Mouse (Mus musculus) gastrocnemius, postnatal 14 days (tissue): ENCODE measurements around the gene Sema4c. TPM values are rescaled to one million over a fixed set of nuclear protein-coding genes. Genes with fewer than 3 reads are reported as not detected.
"Not testable (repeated sequence)": the region's sequence is repeated elsewhere in the genome, so short reads cannot be mapped to it uniquely, and the experiment has no call there.

Source experiments
- DNase-seq: peaks from one replicate; pipeline ENCODE4 v3.0.0; 2021; ENCODE audit warnings: mixed read lengths
- intact Hi-C: fragments of 180-260 bp; cut with DNase I; formaldehyde crosslinking; loops from one replicate; pipeline ENCODE4 v1.15.1; 2025; ENCODE audit warnings: low total_unique reads
- total RNA-seq, 2 experiments: library from RNA; stranded (reverse); gene quantifications; 2 replicates each; pipeline ENCODE4 v1.2.3; 2021

The Sema4c gene
- total RNA-seq, 2 experiments from 2014 or later, result 12.1 to 13.1 TPM

GRCm38 (mm10) chr1:36541844-36542243, 16.3 kb downstream of the Sema4c start:
- intact Hi-C loops, result no loop called here
- DNase-seq, result no peak

- intact Hi-C loops, result no loop called here
- DNase-seq, result no peak
These were observed 17.3 kb downstream of the Sema4c start for GRCm38 (mm10) chr1:36540807-36541206.

DNA sequence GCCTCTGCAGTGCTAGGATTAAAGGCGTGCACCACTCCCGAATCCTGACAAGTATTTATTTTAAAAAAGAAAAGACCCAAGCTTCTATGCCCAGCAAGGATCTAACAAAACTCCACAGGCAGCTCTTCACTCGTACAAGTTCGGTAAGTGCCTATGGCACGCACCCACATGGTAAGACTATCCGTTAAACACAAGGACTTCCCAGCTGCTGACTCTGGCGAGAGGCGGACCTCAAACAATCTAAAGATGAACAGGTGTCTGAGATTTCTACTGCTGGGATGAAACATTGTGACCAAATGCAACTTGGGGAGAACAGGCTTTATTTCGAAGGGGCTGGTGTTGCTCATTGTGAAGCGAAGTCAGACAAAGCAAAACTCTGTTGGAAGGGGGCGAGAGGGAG, 18.0 kb downstream of the Sema4c start:
- intact Hi-C loops, result no loop called here
- no peak for DNase-seq

- DNase-seq, result peak; percentile 85
- intact Hi-C loops, result no loop called here
These were observed 19.0 kb downstream of the Sema4c start, which contains the start of gene Gm42417 for GRCm38 (mm10) chr1:36539186-36539585. Gene Gm42417, minus strand, starts transcription at chr1:36539429.

- no peak for DNase-seq
- intact Hi-C loops, result no loop called here
These were observed 19.4 kb downstream of the Sema4c start for GRCm38 (mm10) chr1:36538727-36539126.

DNA sequence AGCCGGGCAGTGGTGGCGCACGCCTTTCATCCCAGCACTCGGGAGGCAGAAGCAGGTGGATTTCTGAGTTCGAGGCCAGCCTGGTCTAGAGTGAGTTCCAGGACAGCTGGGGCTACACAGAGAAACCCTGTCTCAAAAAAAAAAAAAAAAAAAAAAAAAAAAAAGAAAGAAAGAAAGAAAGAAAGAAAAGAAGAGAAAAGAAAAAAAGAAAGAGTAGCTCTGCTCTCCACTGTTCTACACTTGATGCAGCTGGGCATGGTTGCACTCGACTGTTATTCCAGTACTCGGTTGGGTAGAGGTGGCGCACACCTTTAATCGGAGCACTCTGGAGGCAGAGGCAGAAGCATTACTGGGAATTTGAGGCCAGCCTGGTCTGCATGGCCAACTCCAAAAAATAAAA, 21.4 kb downstream of the Sema4c start, which contains the start of gene Ankrd23:
TSS of gene Ankrd23 (minus strand) at position 101 of the 400 bp plus-strand sequence.
- DNase-seq, intact Hi-C loops: not testable (repeated sequence)

GRCm38 (mm10) chr1:36536397-36536728, 21.8 kb downstream of the Sema4c start:
- intact Hi-C loops, result no loop called here
- no peak for DNase-seq

DNA sequence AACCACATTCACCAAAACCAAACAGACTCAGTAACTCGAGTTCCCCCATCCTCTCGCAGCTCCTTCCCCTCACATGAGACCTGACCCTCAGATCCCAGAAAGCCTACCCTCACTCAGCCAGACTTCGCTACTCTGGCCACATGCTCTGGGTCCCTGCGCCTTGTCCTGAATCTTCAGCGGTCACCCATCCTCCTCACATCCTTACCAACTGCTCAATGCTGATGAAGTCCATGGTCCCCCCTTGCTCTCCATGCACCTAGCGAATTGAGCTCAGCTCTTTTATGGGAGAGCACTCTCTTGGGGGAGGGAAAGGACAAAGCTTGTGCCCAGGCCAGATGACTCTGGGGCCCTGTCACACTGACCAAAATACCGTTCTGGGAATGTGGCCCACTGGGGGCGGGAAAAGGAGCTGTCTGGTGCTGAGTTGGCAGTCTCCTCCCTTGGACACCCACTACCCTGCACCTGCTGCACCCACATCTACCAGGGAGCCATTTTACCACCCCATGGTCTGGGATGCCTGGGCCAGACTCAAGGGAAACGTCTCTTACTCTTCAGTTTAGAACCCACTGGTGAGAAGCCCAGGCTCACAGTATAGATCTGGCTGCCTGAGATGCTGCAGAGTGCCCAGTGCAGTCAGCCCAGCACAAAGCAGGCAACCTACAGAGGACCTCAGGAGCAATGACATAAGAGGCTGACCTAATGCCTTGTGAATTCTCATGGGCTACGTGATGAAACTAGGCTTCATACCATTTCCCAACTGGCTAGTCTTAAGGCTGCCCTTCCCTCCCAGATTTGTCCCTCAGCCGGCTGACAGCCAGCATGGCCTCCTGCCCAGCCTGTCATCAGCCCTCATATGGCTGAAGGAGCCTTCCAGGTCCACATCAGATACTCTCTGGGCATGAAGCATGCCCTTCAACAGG, 22.4 kb downstream of the Sema4c start:
- DNase-seq, result peak; percentile 83
- intact Hi-C loops, result no loop called here

GRCm38 (mm10) chr1:36534595-36535058, 23.5 kb downstream of the Sema4c start:
- no peak for DNase-seq
- intact Hi-C loops, result no loop called here

DNA sequence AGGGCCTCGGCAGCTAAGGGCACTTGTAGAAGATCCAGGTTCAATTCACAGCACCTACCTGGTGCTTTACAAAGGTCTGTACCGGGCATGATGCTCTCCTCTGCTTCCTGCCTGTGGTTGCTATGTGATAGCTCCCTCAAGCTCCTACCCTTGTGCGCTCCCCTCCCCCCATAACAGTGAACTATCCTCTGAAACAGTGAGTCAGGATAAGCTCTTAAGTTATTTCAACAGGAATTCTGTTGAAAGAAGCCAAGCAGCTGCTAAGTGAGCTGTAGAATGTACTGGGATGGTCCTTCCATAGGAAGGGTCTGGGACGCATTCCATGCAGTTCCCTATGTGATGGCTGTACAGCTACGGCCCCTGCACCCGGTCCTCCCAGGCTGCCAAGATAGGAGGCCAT, 24.6 kb downstream of the Sema4c start:
- intact Hi-C loops, result no loop called here
- no peak for DNase-seq

DNA sequence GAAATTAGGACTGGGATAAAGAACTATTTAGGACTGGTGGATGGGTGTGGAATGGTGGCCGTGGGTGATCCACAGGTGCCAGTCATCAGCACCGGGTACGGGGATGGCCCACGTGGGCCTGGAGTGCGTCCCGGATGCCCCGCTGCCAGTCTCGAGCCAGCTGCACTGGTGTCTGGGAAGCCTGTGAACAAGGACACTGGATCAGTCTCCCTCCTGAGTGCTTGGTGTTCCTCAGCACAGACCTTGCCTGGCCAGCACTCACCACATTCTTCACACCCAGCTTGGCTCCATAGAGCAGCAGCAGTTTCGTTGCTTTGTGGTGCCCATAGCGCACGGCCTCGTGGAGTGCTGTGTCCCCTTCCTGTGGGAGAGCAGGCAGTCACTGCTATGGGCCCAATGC, 26.7 kb downstream of the Sema4c start:
- intact Hi-C loops, result no loop called here
- no peak for DNase-seq

DNA sequence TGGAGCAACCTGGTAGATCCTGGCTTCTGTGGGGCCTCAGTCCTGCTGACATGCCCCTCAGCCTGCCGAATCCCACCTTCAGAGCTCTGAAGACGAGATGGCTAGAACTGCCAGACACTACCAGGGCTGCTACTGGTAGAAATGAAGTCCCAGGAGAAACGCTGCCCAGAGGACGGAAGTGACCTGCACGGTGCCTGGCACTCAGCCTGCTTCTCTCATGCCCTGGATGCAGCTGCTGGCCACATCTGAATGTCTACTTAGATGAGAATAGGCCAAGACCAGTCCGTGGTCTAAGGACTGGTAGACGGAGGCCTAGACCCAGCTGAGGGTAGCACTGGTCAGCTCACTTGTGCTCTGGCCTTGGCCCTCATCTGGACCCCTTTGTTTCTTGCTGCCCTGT, 27.2 kb downstream of the Sema4c start:
- no peak for DNase-seq
- intact Hi-C loops, result no loop called here

DNA sequence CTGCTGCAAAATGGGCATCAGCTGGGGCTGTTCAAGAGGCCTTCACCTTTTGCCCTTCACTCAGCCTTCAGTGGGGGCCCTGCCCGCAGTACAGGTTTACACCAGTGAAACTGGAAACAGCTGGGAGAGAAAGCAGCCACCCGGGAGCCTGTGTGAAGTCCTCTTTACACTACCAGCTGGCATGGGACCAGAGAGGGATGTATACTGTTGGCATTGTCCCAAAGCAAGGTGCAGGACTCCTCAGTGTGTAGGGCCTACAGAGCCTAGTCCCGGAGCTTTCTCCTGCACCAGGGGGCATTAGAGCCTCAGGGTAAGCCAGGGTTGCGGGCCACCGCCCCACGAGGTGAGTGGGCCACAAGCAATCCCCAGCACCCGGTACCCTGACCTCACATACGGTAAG, 27.7 kb downstream of the Sema4c start:
- DNase-seq, result no peak
- intact Hi-C loops, result no loop called here

- DNase-seq, result no peak
- intact Hi-C loops, result no loop called here
These were observed 28.3 kb downstream of the Sema4c start for GRCm38 (mm10) chr1:36529875-36530274.

DNA sequence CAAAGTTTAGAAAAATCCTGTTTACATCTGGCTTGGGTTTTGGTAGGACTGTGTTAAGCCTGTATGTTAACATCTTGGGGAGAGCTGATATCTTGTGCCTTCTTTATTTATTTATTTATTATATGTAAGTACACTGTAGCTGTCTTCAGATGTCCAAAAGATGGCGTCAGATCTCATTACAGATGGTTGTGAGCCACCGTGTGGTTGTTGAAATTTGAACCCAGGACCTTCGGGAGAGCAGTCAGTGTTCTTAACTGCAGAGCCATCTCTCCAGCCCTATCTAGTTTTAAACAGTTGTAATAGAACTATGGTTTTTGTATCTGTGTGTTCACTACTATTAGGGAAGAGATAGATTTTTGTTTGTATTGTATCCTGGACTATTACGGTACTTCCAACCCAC, 28.9 kb downstream of the Sema4c start:
- DNase-seq, result no peak
- intact Hi-C loops, result no loop called here

DNA sequence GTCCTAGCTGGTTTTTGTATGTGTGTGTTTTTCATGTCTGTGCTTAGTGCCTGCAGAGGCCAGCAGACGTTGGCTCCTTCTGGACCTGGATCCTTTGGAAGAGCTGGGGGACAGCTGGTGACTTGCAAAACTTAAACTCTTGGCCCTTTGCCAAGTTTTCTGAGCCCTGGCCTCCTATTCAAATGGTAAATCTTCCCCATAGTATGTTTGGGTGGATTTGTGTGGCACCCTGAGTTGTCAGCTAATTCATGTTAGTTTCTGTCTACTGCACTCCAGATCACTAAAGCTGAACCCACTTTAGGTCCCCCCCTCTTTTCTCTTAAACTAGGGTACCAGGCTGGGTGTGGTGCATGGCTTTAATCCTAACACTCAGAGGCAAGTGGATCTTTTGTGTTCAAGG, 29.8 kb downstream of the Sema4c start:
- no peak for DNase-seq
- intact Hi-C loops, result no loop called here

GRCm38 (mm10) chr1:36526903-36527302, 31.2 kb downstream of the Sema4c start:
- intact Hi-C loops, result no loop called here
- DNase-seq, result no peak

- intact Hi-C loops, result no loop called here
- DNase-seq, result no peak
These were observed 32.4 kb downstream of the Sema4c start for GRCm38 (mm10) chr1:36525774-36526173.

DNA sequence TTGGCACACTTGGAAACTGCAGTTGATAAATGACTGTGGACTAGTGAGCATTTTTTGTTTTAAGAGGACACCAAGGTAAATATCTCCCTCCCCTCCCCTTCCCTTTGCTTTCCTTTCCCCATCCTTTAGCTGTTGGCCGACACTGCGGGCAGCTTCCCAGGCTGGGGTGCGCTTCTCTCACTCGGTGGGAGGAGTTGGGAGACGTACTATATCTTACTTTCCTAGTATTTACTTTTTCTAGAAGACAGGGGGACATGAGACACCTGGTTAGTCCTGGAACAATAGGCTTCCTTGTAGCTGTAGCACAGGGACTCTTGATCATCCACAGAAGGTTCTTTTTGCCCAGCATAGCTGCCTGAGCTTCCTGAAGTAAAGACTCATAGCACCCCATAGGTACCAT, 34.1 kb downstream of the Sema4c start:
- intact Hi-C loops, result no loop called here
- DNase-seq, result no peak

DNA sequence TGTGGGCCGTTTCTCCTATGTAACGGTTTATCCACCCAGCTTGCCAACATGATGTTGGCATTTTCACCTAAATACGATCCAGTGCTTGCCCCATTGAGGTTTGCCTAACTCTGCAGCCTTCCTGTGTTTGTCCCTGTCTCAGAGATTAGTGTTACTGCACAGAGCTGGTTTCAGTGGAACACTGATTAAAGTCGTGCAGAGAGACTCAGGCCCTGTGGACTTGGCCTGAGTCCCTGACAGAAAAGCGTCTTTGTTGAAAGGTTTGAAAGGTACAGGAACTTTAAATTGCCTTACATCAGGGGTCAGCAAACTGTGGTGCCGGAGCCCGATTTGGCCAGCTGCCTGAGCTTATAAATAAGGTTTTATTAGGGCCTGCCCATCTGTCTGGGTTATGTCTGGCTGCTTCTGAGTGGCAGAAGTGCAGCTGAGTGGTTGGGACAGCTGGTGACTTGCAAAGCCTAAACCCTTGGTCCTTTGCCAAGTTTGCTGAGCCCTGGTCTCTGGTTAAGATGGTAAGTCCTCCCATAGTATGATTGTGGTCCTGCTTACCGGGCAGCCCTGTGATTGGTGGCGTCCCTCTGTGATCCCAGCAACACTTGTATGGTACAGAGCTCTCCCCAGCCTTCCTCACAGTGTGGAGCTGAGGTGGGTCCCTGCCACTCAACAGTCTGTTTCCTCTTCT, 34.7 kb downstream of the Sema4c start:
- DNase-seq, result peak; percentile 58
- intact Hi-C loops, result no loop called here

- intact Hi-C loops, result no loop called here
- DNase-seq, result no peak
These were observed 35.9 kb downstream of the Sema4c start for GRCm38 (mm10) chr1:36522210-36522609.
